Mouse (Mus musculus) C2C12 (cell line): Measurements from ENCODE around the gene Tnfrsf21.

ENCODE experiments used
- CEBPB ChIP-seq: IDR thresholded peaks from one replicate; pipeline ENCODE4 v1.6.1; 2011; ENCODE audit warnings: low read depth, mild to moderate bottlenecking, control low read depth, moderate library complexity
- CTCF ChIP-seq: IDR thresholded peaks from one replicate; pipeline ENCODE4 v1.5.1; 2011; ENCODE audit not compliant: control insufficient read depth, insufficient read depth, insufficient read length
- FOSL1 ChIP-seq: IDR thresholded peaks from one replicate; pipeline ENCODE4 v1.8.0; 2011; ENCODE audit warnings: mild to moderate bottlenecking, low read length; ENCODE audit not compliant: poor library complexity, insufficient read depth, severe bottlenecking
- MAX ChIP-seq: IDR thresholded peaks from one replicate; pipeline ENCODE4 v1.6.1; 2011; ENCODE audit warnings: mild to moderate bottlenecking, control low read depth
- USF1 ChIP-seq: IDR thresholded peaks from one replicate; pipeline ENCODE4 v1.6.1; 2011; ENCODE audit warnings: low read depth, mild to moderate bottlenecking, control low read depth, moderate library complexity

DNA sequence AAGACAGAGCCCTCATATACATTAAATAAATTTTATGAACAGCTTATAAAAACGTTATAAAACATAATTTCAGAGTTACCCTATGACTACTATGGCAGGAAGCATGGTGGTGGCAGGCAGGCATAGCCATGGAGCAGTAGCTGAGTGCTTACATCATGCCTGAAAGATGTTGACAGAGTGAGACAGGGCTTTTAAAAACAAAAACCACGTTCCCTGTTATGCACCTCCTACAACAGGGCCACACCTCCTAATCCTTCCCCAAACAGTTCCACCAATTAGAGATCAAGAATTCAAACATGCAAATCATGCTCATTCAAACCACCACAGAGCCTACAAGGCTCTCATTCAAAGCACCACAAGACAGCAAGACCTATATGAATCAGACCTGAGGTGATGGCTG, 77.9 kb downstream of the Tnfrsf21 start:
- TF ChIP-seq CTCF (no peak), MAX (no peak), USF1 (no peak), CEBPB (no peak), FOSL1 (no peak)
